Mouse (Mus musculus): ENCODE measurements around the gene Tlr9. TPM values are rescaled to one million over a fixed set of nuclear protein-coding genes. Genes with fewer than 3 reads are reported as not detected.

The Tlr9 gene
- total RNA-seq, 1 experiment from 2014 or later = 0.85 TPM

DNA sequence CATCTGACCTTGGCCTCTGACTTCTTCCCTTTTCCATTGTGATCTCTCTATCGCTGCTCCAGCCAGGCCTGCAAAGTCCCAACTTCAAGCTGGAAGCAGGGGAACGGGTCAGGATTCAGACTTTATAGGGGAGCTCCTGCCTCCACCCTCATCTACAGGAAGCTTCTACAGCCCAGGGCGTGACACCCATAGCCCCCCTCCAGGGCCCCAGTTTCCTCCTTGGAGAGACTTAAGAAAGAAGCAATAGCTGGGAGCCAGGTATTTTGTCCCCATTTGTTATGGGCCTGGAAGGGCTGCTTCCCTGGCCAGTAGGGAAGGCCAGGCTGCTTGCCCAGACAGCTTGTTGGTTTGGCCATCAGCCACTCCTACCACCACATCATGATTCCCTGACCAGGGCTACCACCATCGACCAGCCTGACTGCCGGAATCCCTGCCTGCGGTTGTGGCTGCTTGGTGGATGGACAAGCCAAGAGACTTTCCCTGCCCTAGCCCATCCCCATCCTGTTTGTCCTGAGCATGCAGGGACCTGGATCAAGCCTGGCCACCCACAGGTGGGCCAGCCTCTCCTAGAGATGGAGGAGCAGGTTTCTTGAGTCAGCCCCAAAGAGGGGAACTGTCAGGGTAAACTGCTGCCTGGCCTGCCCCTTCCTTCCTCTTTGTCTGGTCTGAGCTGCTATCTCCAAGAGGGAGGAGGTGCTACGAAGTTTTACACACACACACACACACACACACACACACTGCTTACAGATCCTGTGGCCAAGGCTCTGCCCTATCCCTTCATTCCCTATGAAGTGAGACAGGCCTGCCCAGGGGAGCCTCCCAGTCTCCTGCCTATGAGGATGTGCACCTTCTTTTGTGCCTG lies 18.2 kb upstream of the Tlr9 start:
- no peak for DNase-seq

DNA sequence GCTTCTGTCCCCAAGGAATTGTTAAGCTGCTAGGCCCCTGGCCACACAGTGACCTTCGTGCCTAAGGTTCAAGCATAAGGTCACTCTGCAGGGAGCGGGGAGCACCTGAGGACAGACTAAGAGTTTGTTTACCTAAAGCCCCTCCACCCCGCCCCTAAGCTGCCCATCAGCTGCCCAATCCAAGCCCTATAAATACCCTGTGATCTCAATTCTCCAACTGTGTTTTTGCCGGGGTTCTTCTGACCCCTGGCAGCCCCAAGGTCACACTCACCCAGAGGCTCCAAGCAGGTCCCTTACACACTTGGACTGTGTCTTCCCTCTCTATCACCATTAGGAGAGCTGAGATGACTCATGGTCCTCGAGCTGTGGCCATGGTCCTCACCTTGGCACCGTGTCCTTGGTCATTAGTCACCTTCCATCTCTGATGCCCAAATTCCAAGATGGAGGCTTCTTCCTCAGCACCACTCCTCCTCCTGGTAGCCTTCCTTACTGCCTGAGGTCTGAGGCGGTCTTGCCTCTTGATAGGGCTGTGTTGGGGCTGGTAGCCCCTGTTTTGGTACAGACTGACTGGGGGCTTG lies 16.6 kb upstream of the Tlr9 start:
- DNase-seq = peak; percentile 50

DNA sequence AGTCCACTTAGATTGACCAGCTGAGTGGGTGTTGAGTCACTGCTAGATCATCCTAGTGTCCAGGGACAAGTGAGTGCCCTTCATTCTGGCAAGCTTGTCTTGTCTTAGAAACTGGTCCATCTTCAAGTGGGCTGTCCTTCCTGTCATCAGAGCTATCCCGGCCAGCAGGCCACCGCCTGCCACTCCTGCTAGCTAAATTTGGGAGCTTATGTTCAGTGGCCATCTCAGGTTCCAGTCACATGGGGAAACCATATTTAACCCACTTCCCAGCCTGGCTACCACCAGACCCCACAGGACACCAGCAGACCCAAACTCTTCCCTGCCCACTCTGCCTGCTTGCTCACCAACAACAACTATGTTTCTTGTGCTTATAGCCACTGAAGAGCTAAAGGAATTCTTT lies 15.9 kb upstream of the Tlr9 start:
- no peak for DNase-seq

- DNase-seq = no peak
Observed at GRCm38 (mm10) chr9:106208181-106208580, 14.2 kb upstream of the Tlr9 start.

DNA sequence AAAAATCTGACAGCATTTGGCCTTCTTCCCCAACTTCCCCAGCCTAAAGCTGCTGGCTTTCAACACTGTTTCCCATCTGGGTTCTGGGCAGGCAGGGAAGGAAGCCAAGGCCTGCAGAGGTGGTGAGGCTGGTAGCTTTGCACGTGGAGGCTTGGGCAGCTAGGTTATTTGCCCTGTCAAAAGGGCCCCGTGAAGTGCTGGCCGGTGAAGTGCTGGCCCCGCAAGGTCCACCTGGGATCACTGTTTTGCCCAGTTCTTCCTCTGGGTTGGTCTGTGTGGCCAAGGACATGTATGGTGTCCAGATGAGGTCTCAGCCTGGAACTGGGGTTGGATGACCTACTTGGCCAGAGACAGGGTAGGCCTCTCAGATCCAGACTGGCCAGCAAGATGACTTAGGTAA lies 12.4 kb upstream of the Tlr9 start:
- DNase-seq = no peak

DNA sequence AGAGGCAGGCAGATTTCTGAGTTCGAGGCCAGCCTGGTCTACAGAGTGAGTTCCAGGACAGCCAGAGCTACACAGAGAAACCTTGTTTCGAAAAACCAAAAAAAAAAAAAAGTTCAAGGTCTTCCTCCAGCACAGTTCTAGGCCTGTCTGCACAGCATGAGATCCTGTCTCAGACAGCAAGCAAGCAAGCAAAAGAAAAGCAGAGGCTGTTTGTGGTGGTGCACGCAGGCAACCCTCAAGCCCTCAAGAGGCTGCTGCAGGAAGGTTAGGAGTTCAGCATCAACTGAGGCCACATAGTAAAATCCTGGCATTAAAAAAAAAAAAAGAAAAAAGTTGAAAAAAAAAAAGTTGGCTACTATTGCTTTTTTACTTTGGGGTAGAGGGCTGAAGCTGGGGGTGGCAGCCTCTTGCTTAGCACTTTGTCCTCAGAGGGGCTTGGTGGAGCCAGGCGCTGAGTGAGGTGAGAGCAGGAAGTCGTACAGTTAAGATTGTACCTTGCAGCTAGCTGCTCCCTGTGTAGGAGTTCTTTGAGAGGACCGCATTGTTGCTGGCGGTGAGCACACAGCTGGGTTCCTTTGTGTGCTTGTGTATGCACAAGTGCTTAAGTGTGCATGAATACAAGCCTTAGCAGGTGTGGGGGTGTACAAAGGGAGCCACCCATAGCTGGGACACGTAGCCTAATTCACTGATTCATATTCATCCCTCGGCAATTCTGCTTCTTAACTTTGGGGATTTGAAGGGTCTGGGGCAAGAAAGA lies 11.4 kb upstream of the Tlr9 start:
- DNase-seq = no peak

DNA sequence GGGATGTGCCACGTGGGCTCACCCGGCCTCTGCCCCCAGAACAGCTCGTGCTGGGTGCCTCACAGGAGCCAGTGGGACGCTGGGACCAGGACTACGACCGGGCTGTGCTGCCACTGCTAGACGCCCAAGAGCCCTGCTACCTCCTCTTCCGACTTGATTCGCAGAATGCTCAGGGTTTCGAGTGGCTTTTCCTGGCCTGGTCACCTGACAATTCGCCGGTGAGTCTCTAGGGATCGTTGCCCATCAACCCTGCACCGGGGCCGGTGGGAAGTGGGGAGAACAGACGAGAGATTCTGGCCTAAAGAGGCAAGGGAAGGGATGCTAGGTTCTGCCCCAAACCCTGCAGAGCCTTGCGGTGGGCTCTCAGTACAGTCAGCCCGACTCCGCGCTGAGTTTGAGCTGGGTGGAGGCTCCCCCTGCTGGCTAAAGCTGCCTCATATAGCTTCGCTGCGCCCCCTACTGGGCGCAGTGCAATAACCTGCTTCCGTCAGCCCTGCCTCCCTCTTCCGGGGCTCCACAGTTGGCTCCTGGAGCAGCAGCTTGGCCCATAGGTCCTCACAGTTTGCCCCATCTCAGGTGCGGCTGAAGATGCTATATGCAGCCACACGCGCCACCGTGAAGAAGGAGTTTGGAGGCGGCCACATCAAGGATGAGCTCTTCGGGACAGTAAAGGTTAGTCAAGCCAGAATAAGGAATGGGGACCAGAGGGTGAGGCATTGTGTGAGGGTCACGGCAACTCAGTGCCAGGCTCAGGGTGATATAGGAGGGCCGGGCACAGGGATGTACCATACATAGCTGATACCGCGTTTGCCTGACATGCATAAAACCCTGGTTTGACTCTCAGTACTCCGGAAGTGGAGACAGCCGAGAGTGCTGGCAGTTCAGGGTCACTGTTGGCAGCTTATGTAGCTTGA lies 10.5 kb upstream of the Tlr9 start:
- DNase-seq = peak; percentile 88

DNA sequence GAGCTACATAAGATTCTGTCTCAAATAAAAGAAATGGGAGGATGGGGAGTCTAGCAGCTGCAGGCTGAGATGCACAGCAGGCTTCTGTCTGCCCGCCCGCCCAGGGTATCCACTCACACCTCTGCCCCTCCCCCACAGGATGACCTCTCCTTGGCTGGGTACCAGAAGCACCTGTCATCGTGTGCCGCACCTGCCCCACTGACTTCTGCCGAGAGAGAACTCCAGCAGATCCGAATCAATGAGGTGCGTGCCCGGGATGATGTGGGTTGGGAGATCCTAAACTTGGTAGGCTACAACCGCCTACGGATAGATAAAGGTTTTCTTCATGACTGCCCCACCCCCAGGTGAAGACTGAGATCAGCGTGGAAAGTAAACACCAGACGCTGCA lies 9.8 kb upstream of the Tlr9 start:
- no peak for DNase-seq

DNA sequence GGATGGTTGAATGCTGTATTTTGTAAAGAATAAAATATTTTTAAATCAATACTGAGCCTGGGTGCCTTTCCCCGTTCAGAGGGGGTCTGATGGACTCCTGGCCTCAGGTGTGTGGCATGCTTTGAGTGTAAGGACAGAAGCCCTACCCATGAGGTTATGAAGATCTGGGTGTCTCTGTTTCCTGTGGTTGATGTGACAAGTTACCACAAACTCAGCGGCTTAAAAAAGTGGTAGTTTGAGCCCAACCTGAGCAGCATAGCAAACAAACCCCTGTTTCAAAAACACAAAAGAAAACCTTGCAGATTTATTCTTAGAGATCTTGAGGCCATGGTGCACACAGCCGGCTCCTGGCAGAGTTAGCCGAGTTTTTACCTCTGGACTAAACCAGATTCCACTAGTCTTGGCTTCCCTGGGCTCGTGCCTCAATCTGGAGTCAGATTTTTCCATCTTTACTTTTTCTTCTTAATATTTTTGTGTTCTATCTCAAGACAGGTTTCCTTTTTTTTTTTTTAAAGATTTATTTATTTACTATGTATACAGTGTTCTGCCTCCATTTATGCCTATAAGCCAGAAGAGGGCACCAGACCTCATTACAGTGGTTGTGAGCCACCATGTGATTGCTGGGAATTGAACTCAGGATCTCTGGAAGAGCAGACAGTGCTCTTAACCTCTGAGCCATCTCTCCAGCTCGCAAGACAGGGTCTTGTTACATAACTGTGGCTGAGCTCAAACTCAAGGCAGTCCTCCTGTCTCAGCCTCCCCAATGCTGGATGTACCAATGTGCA lies 6.9 kb upstream of the Tlr9 start:
- DNase-seq = no peak

DNA sequence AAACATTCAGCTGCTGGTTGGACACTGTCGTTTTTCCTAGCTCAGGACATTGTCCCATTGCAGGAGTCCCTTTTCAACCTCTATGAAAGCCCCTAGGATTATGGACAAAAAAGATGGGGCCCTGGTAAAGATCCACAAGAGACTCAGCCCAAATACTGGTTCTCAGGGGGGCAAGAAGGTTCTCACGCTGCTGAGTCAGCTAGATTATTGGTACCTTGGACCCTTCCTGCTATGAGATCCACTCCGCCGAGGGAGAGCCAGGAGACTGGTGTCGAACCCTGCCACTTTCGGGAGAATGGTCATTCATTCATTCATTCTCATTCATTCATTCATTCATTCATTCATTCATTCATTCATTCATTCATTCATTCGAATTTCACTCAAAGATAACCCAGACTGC lies 5.4 kb upstream of the Tlr9 start:
- DNase-seq = no peak

DNA sequence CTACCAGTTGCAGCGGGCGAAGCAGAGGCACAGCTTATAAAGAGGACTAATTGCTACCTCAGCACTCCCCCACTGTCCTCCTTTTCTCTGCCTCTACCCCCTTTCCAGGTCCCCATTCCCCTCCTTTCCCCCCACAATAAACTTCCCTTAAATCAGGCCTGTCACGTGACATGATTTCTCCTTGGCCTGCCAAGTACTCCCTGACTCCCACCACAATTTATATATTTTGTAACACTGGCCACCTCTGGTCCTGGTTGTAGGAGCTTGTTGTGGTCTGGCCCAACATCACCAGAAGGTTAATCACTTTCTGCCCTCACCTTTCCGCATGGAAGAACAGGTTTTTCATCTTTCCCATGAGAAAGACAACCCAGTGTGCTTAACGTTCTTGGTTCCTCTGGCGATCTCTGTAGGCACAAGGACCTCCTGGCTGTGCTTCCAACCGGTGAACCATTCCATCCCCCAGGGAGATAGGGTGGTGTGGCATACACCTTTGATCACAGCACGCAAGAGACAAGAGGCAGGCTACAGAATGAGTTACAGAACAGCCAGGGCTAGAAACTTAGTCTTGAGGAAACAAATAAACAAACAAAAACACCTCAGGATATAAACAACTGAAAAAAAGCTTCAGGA lies 1.4 kb upstream of the Tlr9 start:
- DNase-seq = no peak

GRCm38 (mm10) chr9:106222994-106223393 lies 596 bp downstream of the Tlr9 start:
- no peak for DNase-seq

- no peak for DNase-seq
Observed at GRCm38 (mm10) chr9:106225469-106226150, 3.2 kb downstream of the Tlr9 start.

DNA sequence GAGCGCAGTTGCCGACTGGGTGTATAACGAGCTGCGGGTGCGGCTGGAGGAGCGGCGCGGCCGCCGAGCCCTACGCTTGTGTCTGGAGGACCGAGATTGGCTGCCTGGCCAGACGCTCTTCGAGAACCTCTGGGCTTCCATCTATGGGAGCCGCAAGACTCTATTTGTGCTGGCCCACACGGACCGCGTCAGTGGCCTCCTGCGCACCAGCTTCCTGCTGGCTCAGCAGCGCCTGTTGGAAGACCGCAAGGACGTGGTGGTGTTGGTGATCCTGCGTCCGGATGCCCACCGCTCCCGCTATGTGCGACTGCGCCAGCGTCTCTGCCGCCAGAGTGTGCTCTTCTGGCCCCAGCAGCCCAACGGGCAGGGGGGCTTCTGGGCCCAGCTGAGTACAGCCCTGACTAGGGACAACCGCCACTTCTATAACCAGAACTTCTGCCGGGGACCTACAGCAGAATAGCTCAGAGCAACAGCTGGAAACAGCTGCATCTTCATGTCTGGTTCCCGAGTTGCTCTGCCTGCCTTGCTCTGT lies 3.8 kb downstream of the Tlr9 start:
- no peak for DNase-seq

- no peak for DNase-seq
Observed at GRCm38 (mm10) chr9:106227790-106228429, 5.5 kb downstream of the Tlr9 start.

- DNase-seq = no peak
Observed at GRCm38 (mm10) chr9:106230051-106230733, 7.8 kb downstream of the Tlr9 start.

DNA sequence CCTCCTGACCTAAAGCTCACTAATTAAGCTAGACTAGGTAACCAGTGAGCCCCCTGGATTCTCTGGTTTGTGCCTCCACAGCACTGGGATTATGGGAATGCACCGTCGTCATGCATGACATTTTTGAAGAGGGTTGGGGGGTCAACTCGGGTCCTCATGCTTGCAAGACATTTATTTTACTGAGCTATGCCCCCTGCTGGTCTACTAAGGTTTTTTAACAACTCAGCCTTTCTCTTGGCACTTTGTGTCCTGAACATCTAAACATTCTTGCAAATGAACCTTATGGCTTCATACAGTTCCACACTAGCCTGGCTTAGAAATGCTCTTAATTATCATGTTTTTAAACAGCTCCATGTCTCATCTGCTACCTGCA lies 8.3 kb downstream of the Tlr9 start:
- no peak for DNase-seq

- DNase-seq = no peak
Observed at GRCm38 (mm10) chr9:106231220-106231619, 8.8 kb downstream of the Tlr9 start.

DNA sequence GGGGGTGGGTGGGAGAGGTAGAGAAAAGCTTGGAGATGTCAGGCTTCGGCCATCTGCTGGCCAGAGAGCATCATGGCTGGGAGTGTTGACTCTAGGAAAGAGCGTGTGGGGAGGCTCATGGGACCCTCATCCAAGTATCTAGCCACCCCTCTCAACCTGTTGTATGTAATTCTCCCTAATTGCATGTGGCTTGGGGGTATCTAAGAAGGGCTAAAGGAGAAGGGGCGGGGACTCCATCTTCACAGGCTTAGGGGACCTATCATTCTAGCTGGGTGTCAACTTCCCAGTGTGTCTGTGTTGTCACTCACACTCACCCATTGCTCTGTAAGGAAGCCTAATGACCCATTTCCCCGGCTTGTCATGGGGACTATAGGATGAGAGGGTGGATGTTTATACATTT lies 9.4 kb downstream of the Tlr9 start:
- no peak for DNase-seq

Measured in adrenal gland, postnatal 25 days (tissue).